ENCODE assay signal across 10 mouse cellular contexts in genomic region chr2:105089581-105090508, GRCm38 (mm10). TPM values are rescaled to one million over a fixed set of nuclear protein-coding genes. Genes with fewer than 3 reads are reported as not detected.
DNase-seq lines count a peak whose midpoint lies in the region; ATAC-seq and TF ChIP-seq lines count a peak whose summit lies in the region.
"Had no signal": no experiment of that assay in that cellular context is flagged by ENCODE, and none has a peak within 500 bp of the region (broad histone marks: within the 10 kb centered on the region; RNA-seq: fewer than 3 reads in every experiment).

No protein-coding gene starts in this region.

- peak; percentile 88 for ATAC-seq in forebrain, embryonic 16.5 days

- no peak overlapping the region for H3K4me3 ChIP-seq in left cerebral cortex, adult 2 months
- H3K4me3 ChIP-seq in forebrain, embryonic 16.5 days (replicated peaks; ENCODE audit: low read length): no peak overlapping the region
- H3K4me3 ChIP-seq: embryonic facial prominence, embryonic 13.5 days had no signal

- H3K36me3 ChIP-seq in forebrain, embryonic 16.5 days (ENCODE audit: control insufficient read depth, insufficient read depth): no peaks in the 10 kb centered on the region
- H3K36me3 ChIP-seq: embryonic facial prominence, embryonic 13.5 days had no signal

- no peak overlapping the region for H3K4me2 ChIP-seq in forebrain, embryonic 16.5 days (ENCODE audit: low read length)
- H3K4me2 ChIP-seq: embryonic facial prominence, embryonic 13.5 days had no signal

- intact Hi-C loops in left cerebral cortex, adult 2 months (cut with DNase I): no loop called here

- no peak overlapping the region for H3K9ac ChIP-seq in forebrain, embryonic 16.5 days (replicated peaks; ENCODE audit: low read depth, low read length)
- H3K9ac ChIP-seq: embryonic facial prominence, embryonic 13.5 days had no signal

- 17% methylated on average over 7 of the region's 7 CpGs for WGBS in forebrain, embryonic 16.5 days

- H3K27ac ChIP-seq in left cerebral cortex, adult 2 months: no peak overlapping the region
- no peak overlapping the region for H3K27ac ChIP-seq in forebrain, embryonic 16.5 days (ENCODE audit: low read length)
- H3K27ac ChIP-seq: embryonic facial prominence, embryonic 13.5 days had no signal

- peak; percentile 11 for DNase-seq in adrenal gland, postnatal 14 days
- DNase-seq in adrenal gland, postnatal 4 days (ENCODE audit: low spot score in 2 of 2): no peak
- DNase-seq in left cerebral cortex, adult 9 months (ENCODE audit: low spot score in 2 of 2): peak; percentile 8 to 14
- DNase-seq in left cerebral cortex, adult 2 months (ENCODE audit: extremely low spot score in 1 of 2, low spot score in 2 of 2): no peak
- DNase-seq in retina, embryonic 14.5 days (ENCODE audit: low spot score): peak; percentile 14
- DNase-seq in cerebellum, adult 11-12 months: no peak
- no peak for DNase-seq in gastrocnemius, postnatal 10 days

- no peaks in the 10 kb centered on the region for H3K27me3 ChIP-seq in forebrain, embryonic 16.5 days (replicated peaks; ENCODE audit: control insufficient read depth, insufficient read depth, low read length)
- H3K27me3 ChIP-seq: embryonic facial prominence, embryonic 13.5 days had no signal

- H3K4me1 ChIP-seq in forebrain, embryonic 16.5 days (replicated peaks; ENCODE audit: control insufficient read depth, insufficient read depth, low read length): peaks cover 14% of the 10 kb centered on the region

- TF ChIP-seq CTCF in left cerebral cortex, adult 2 months (IDR thresholded peaks at IDR 0.05): no peak

- H3K9me3 ChIP-seq in forebrain, embryonic 16.5 days (ENCODE audit: control insufficient read depth, low read length): no peaks in the 10 kb centered on the region
- H3K9me3 ChIP-seq: embryonic facial prominence, embryonic 13.5 days had no signal

RNA-seq across cellular contexts. Expression of gene Gm11060, which starts 2.0 kb away (rescaled TPM):
- total RNA-seq in adrenal gland, postnatal 14 days (2021): not detected in 2 replicates
- total RNA-seq in adrenal gland, postnatal 4 days (2021): not detected
- not detected for total RNA-seq in left cerebral cortex, adult 2 months (2021)
- polyA plus RNA-seq in forebrain, embryonic 16.5 days (2015; fragmentation: Nextera tagmentation; extraction: Ambion mirVana): not detected in 2 replicates
- not detected for total RNA-seq in gastrocnemius, postnatal 10 days (2021)
- polyA plus RNA-seq: embryonic facial prominence, embryonic 13.5 days; liver, embryonic 16.5 days had no signal

RNA-seq across cellular contexts. Expression of gene Wt1, which starts 36.5 kb away (rescaled TPM):
- 2.7 and 3.2 TPM in 2 replicates for total RNA-seq in adrenal gland, postnatal 14 days (2021)
- 10 to 100 TPM; 11.1 to 33.6 TPM for total RNA-seq in adrenal gland, postnatal 4 days (2021)
- under 1 TPM in 1 of 2 experiments, not detected in 1; 0.14 TPM for total RNA-seq in left cerebral cortex, adult 2 months (2021)
- polyA plus RNA-seq in forebrain, embryonic 16.5 days (2015; fragmentation: Nextera tagmentation; extraction: Ambion mirVana): 0.14 and 0.16 TPM in 2 replicates
- under 1 TPM in 1 of 2 experiments, not detected in 1; 0.18 TPM for total RNA-seq in gastrocnemius, postnatal 10 days (2021)

Comparison
In these comparisons a context has a peak if more than half of its experiments do, and no peak if none do; other contexts are left out.
1. DNase-seq: peak in adrenal gland, postnatal 14 days (single experiment), left cerebral cortex, adult 9 months (2 of 2) and retina, embryonic 14.5 days (single experiment); none in adrenal gland, postnatal 4 days (0 of 2), left cerebral cortex, adult 2 months (0 of 2), cerebellum, adult 11-12 months (single experiment) and gastrocnemius, postnatal 10 days (single experiment).